8 mouse cellular contexts compared by ENCODE assay signal in genomic region chr12:69538362-69538950, GRCm38 (mm10). TPM values are rescaled to one million over a fixed set of nuclear protein-coding genes. Genes with fewer than 3 reads are reported as not detected.
DNase-seq lines count a peak whose midpoint lies in the region; ATAC-seq lines count a peak whose summit lies in the region.

No protein-coding gene starts in this region.

- peak overlapping the region; percentile 33 for H3K4me3 ChIP-seq in heart, embryonic 12.5 days
- H3K4me3 ChIP-seq in liver, embryonic 16.5 days (ENCODE audit: low read depth, low read length): peak overlapping the region; percentile 13; the same call in 1 of the 2 replicates
- peak overlapping the region; percentile 28 for H3K4me3 ChIP-seq in stomach, embryonic 16.5 days (replicated peaks; ENCODE audit: low read length)

- WGBS in heart, embryonic 12.5 days: 40% methylated on average over 4 of the region's 4 CpGs
- 21% methylated on average over 4 of the region's 4 CpGs for WGBS in liver, embryonic 16.5 days (ENCODE audit: insufficient replicate concordance)
- WGBS in stomach, embryonic 16.5 days: 51% methylated on average over 4 of the region's 4 CpGs

- no peaks in the 10 kb centered on the region for H3K27me3 ChIP-seq in heart, embryonic 12.5 days (replicated peaks)
- H3K27me3 ChIP-seq in liver, embryonic 16.5 days (ENCODE audit: control insufficient read depth, insufficient read depth, low read depth, low read length): no peaks in the 10 kb centered on the region
- H3K27me3 ChIP-seq in stomach, embryonic 16.5 days (ENCODE audit: control insufficient read depth, insufficient read depth, low read length): no peaks in the 10 kb centered on the region

- DNase-seq in cerebellum, postnatal 10 days: peak; percentile 33 to 39
- no peak for DNase-seq in cerebellum, adult 9-11 months
- DNase-seq in NIH3T3 (ENCODE audit: low read depth): peak; percentile 27
- DNase-seq in urinary bladder, adult 18-20 months (ENCODE audit: low spot score in 2 of 2): no peak
- no peak for DNase-seq in left cerebral cortex, adult 11 months (ENCODE audit: low spot score)

- peaks cover 34% of the 10 kb centered on the region for H3K4me1 ChIP-seq in heart, embryonic 12.5 days (replicated peaks)
- H3K4me1 ChIP-seq in liver, embryonic 16.5 days (ENCODE audit: control insufficient read depth, low read depth, low read length): peaks cover 24% of the 10 kb centered on the region
- H3K4me1 ChIP-seq in stomach, embryonic 16.5 days (ENCODE audit: control insufficient read depth, insufficient read depth, low read length): peaks cover 27% of the 10 kb centered on the region

- H3K36me3 ChIP-seq in heart, embryonic 12.5 days: no peaks in the 10 kb centered on the region
- H3K36me3 ChIP-seq in liver, embryonic 16.5 days (ENCODE audit: control insufficient read depth, insufficient read depth): no peaks in the 10 kb centered on the region
- H3K36me3 ChIP-seq in stomach, embryonic 16.5 days (ENCODE audit: control insufficient read depth, insufficient read depth, low read length): no peaks in the 10 kb centered on the region

- no peak for ATAC-seq in heart, embryonic 12.5 days (ENCODE audit: insufficient number of reproducible peaks, low FRiP score)
- no peak for ATAC-seq in liver, embryonic 16.5 days (ENCODE audit: low read depth)
- no peak; the same call in 1 of the 2 replicates for ATAC-seq in stomach, embryonic 16.5 days (ENCODE audit: insufficient read depth, low FRiP score)

- peak overlapping the region; percentile 68 for H3K4me2 ChIP-seq in heart, embryonic 12.5 days
- peak overlapping the region; percentile 54 for H3K4me2 ChIP-seq in liver, embryonic 16.5 days (ENCODE audit: low read depth, low read length)
- H3K4me2 ChIP-seq in stomach, embryonic 16.5 days (ENCODE audit: low read depth, low read length): peak overlapping the region; percentile 59

- peak overlapping the region; percentile 64 for H3K9ac ChIP-seq in heart, embryonic 12.5 days
- peak overlapping the region; percentile 38 for H3K9ac ChIP-seq in liver, embryonic 16.5 days (ENCODE audit: low read depth, low read length)
- peak overlapping the region; percentile 68 for H3K9ac ChIP-seq in stomach, embryonic 16.5 days (ENCODE audit: low read length)

- peak overlapping the region; percentile 92 for H3K27ac ChIP-seq in heart, embryonic 12.5 days (ENCODE audit: poor library complexity, severe bottlenecking)
- peak overlapping the region; percentile 84 for H3K27ac ChIP-seq in liver, embryonic 16.5 days (ENCODE audit: low read length)
- H3K27ac ChIP-seq in stomach, embryonic 16.5 days (ENCODE audit: low read length): peak overlapping the region; percentile 99

- no peaks in the 10 kb centered on the region for H3K9me3 ChIP-seq in heart, embryonic 12.5 days (replicated peaks)
- no peaks in the 10 kb centered on the region for H3K9me3 ChIP-seq in liver, embryonic 16.5 days (replicated peaks; ENCODE audit: control insufficient read depth, low read length)
- H3K9me3 ChIP-seq in stomach, embryonic 16.5 days (replicated peaks; ENCODE audit: control insufficient read depth, low read length): no peaks in the 10 kb centered on the region

RNA-seq across cellular contexts. Expression of gene Vcpkmt, which starts 44.4 kb away (rescaled TPM):
- 19.2 and 21.4 TPM in 2 replicates for polyA plus RNA-seq in heart, embryonic 12.5 days (2016; fragmentation: Nextera tagmentation; extraction: Ambion mirVana)
- 9.1 and 9.7 TPM in 2 replicates for polyA plus RNA-seq in liver, embryonic 16.5 days (2015; fragmentation: Nextera tagmentation; extraction: Ambion mirVana)
- polyA plus RNA-seq in stomach, embryonic 16.5 days (2015; fragmentation: Nextera tagmentation; extraction: Ambion mirVana): 24.2 and 26.2 TPM in 2 replicates

Comparison
In these comparisons a context has a peak if more than half of its experiments do, and no peak if none do; other contexts are left out.
1. DNase-seq: peak in cerebellum, postnatal 10 days (2 of 2) and NIH3T3 (single experiment); none in cerebellum, adult 9-11 months (single experiment), urinary bladder, adult 18-20 months (0 of 2) and left cerebral cortex, adult 11 months (single experiment).
2. Peak in every context shown above with its lines, with median percentiles within 50 percentile points of each other: H3K27ac ChIP-seq, H3K4me2 ChIP-seq, H3K4me3 ChIP-seq and H3K9ac ChIP-seq.